Mouse (Mus musculus) kidney, adult 2 months (tissue): ENCODE results near the gene Zfp423. TPM values are rescaled to one million over a fixed set of nuclear protein-coding genes. Genes with fewer than 3 reads are reported as not detected.
"Not testable (repeated sequence)": the region's sequence is repeated elsewhere in the genome, so short reads cannot be mapped to it uniquely, and the experiment has no call there.

Experiments
- DNase-seq: peaks from one replicate; pipeline ENCODE4 v3.0.0; 2021
- H3K27ac ChIP-seq: fragments of 200-500 bp; 2 replicates; pipeline ENCODE4 v1.5.1; 2012; ENCODE audit warnings: low read depth, low read length, control low read depth, inconsistent platforms; ENCODE audit not compliant: insufficient read depth
- H3K27me3 ChIP-seq: fragments of 200-500 bp; replicated peaks from 2 replicates; pipeline ENCODE4 v1.6.1; 2012; ENCODE audit warnings: mild to moderate bottlenecking, moderate library complexity, low read length, inconsistent platforms; ENCODE audit not compliant: control insufficient read depth, insufficient read depth
- H3K36me3 ChIP-seq: fragments of 200-500 bp; 2 replicates; pipeline ENCODE4 v1.6.1; 2012; ENCODE audit warnings: mild to moderate bottlenecking, moderate library complexity, low read length, inconsistent platforms; ENCODE audit not compliant: control insufficient read depth, insufficient read depth
- H3K4me1 ChIP-seq: fragments of 200-500 bp; 2 replicates; pipeline ENCODE4 v1.6.1; 2011; ENCODE audit warnings: low read length; ENCODE audit not compliant: control insufficient read depth, insufficient read depth
- H3K4me3 ChIP-seq: fragments of 200-500 bp; 2 replicates; pipeline ENCODE4 v1.5.1; 2011; ENCODE audit warnings: mild to moderate bottlenecking, low read depth, low read length, control low read depth; ENCODE audit not compliant: insufficient read depth
- CTCF ChIP-seq: fragments of 200-500 bp; conservative IDR thresholded peaks from 2 replicates; pipeline ENCODE4 v1.5.1; 2011; ENCODE audit warnings: low read depth, mild to moderate bottlenecking, control low read depth, low read length, moderate library complexity, mixed read lengths; ENCODE audit not compliant: insufficient read depth, insufficient read length
- POLR2A ChIP-seq: fragments of 200-500 bp; IDR thresholded peaks from one replicate; pipeline ENCODE4 v1.6.1; 2011; ENCODE audit warnings: low read depth, low read length, control low read depth
- WGBS: fragments of 180-500 bp; shearing (Covaris S2); methylation state at CpG from one replicate; pipeline ENCODE4 v1.1.7; 2018; 5-methylcytosine and 5-hydroxymethylcytosine counted together
- polyA plus RNA-seq: library from polyadenylated mRNA; depleted of rRNA; stranded (reverse); fragments of >200 nt; gene quantifications from 2 replicates; pipeline ENCODE4 v1.2.3, GENCODE M21; 2012

Gene Zfp423
- polyA plus RNA-seq, 1 experiment: 4.1 TPM

- Histone ChIP-seq H3K4me1 (no peaks in the 10 kb centered on the region), H3K27me3 (no peaks in the 10 kb centered on the region), H3K27ac (0 out of 2 replicates have a peak overlapping the region, but pooled peaks have one; percentile 7), H3K36me3 (no peaks in the 10 kb centered on the region), H3K4me3 (no peak overlapping the region)
- DNase-seq: peak; percentile 42
- TF ChIP-seq POLR2A: no peak
- no peak for TF ChIP-seq CTCF
- WGBS: 38% methylated on average over 5 of the region's 5 CpGs
Observed at GRCm38 (mm10) chr8:87861718-87862117, 97.7 kb downstream of the Zfp423 start.

GRCm38 (mm10) chr8:87860905-87861304 is 98.5 kb downstream of the Zfp423 start:
- no peaks in the 10 kb centered on the region for H3K36me3 ChIP-seq
- 59% methylated on average over 6 of the region's 6 CpGs for WGBS

GRCm38 (mm10) chr8:87851871-87852270 is 107.5 kb downstream of the Zfp423 start:
- DNase-seq: no peak
- 53% methylated on average over 3 of the region's 3 CpGs for WGBS
- no peaks in the 10 kb centered on the region for H3K36me3 ChIP-seq
- no peaks in the 10 kb centered on the region for H3K27me3 ChIP-seq
- no peak overlapping the region for H3K4me3 ChIP-seq
- TF ChIP-seq CTCF: no peak
- no peak for TF ChIP-seq POLR2A
- H3K4me1 ChIP-seq: no peaks in the 10 kb centered on the region
- no peak overlapping the region for H3K27ac ChIP-seq

More at GRCm38 (mm10) chr8:87860905-87861304, 98.5 kb downstream of the Zfp423 start:
- Histone ChIP-seq H3K27me3 (no peaks in the 10 kb centered on the region), H3K4me3 (no peak overlapping the region), H3K27ac (no peak overlapping the region), H3K4me1 (no peaks in the 10 kb centered on the region)
- TF ChIP-seq CTCF: no peak
- TF ChIP-seq POLR2A: no peak
- no peak for DNase-seq

- WGBS: 73% methylated on average over 5 of the region's 5 CpGs
- Histone ChIP-seq H3K36me3 (no peaks in the 10 kb centered on the region), H3K27me3 (no peaks in the 10 kb centered on the region), H3K27ac (no peak overlapping the region), H3K4me3 (no peak overlapping the region), H3K4me1 (no peaks in the 10 kb centered on the region)
- no peak for TF ChIP-seq POLR2A
- TF ChIP-seq CTCF: no peak
- DNase-seq: no peak
Observed at GRCm38 (mm10) chr8:87851380-87851779, 108.0 kb downstream of the Zfp423 start.

GRCm38 (mm10) chr8:87848836-87849235 is 110.6 kb downstream of the Zfp423 start:
- DNase-seq: no peak
- no peaks in the 10 kb centered on the region for H3K36me3 ChIP-seq
- H3K27me3 ChIP-seq: no peaks in the 10 kb centered on the region
- no peak overlapping the region for H3K27ac ChIP-seq
- TF ChIP-seq POLR2A: no peak
- TF ChIP-seq CTCF: no peak
- WGBS: 94% methylated on average over 5 of the region's 5 CpGs
- no peaks in the 10 kb centered on the region for H3K4me1 ChIP-seq
- H3K4me3 ChIP-seq: no peak overlapping the region

GRCm38 (mm10) chr8:87847796-87848195 is 111.6 kb downstream of the Zfp423 start:
- H3K27ac ChIP-seq: no peak overlapping the region
- no peaks in the 10 kb centered on the region for H3K27me3 ChIP-seq
- H3K4me3 ChIP-seq: no peak overlapping the region
- no peak for TF ChIP-seq POLR2A
- no peak for TF ChIP-seq CTCF
- WGBS: 76% methylated on average over 6 of the region's 6 CpGs
- H3K36me3 ChIP-seq: no peaks in the 10 kb centered on the region
- H3K4me1 ChIP-seq: no peaks in the 10 kb centered on the region
- no peak for DNase-seq

GRCm38 (mm10) chr8:87842096-87842495 is 117.3 kb downstream of the Zfp423 start:
- not testable (repeated sequence) for DNase-seq, H3K4me3 ChIP-seq, H3K27me3 ChIP-seq, H3K36me3 ChIP-seq, H3K4me1 ChIP-seq, H3K27ac ChIP-seq
- 73% methylated on average over 11 of the region's 11 CpGs for WGBS

- DNase-seq: no peak
- no peaks in the 10 kb centered on the region for H3K27me3 ChIP-seq
- no peak for TF ChIP-seq POLR2A
- TF ChIP-seq CTCF: no peak
- no peak overlapping the region for H3K27ac ChIP-seq
- no peak overlapping the region for H3K4me3 ChIP-seq
- no peaks in the 10 kb centered on the region for H3K36me3 ChIP-seq
- H3K4me1 ChIP-seq: no peaks in the 10 kb centered on the region
- WGBS: 53% methylated on average over 6 of the region's 6 CpGs
Observed at GRCm38 (mm10) chr8:87837266-87837665, 122.1 kb downstream of the Zfp423 start.
